Mouse (Mus musculus): ENCODE measurements at regions not wholly inside any gene's neighbourhood (a gene's known extent, or its start where the extent isn't known, plus 50 kb on each side); places are given as distances from the start of the nearest gene placed in this dataset.
A peak's percentile ranks its signal among the peaks of the same experiment; 100 is the strongest.

DNA sequence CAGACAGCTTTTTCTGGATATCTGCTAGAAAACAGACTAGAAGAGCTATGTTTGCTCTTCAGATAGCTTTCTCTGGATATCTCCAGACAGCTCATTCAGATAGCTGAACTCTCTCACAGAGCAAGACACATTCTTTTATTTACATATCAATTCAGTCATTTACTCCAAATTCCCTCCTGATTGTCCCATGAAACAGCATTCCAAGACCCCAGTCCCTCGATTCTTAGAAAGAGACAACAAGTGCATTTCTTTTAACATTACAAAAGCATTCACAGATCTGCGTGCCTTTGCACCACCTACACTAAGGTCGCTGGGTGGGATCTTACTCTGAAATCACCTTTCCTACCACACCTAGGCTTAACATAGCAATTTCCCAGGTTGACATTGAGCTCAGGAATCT lies 1039.5 kb upstream of the Ddx18 start:
- no peak for DNase-seq

- DNase-seq: no peak
These were observed 1008.2 kb upstream of the Ddx18 start for GRCm38 (mm10) chr1:122575954-122576353.

- no peak for DNase-seq
These were observed 983.8 kb upstream of the Ddx18 start for GRCm38 (mm10) chr1:122551596-122551995.

GRCm38 (mm10) chr1:122509580-122509979 lies 941.8 kb upstream of the Ddx18 start:
- DNase-seq: no peak

GRCm38 (mm10) chr1:122501707-122502106 lies 933.9 kb upstream of the Ddx18 start:
- no peak for DNase-seq

- DNase-seq: no peak
These were observed 910.2 kb upstream of the Ddx18 start for GRCm38 (mm10) chr1:122478003-122478402.

DNA sequence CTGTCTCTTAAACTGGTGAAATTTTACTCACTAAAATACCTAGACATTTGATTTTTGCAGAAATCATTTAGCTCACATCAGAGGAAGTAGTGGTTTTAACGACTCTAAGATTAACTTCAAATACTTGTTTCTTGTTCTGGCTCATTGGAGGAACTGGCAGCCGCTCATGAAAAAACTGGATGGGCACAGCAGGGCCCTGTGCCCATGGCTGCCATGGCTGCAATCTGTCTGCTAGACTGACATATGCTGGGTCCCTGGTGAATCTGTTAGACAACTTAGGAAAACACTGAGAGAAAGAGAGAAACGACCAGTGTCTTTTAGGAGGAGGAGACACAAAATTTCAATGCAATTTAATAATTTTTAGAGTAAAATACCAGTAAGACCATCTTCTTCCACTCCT lies 896.1 kb upstream of the Ddx18 start:
- no peak for DNase-seq

DNA sequence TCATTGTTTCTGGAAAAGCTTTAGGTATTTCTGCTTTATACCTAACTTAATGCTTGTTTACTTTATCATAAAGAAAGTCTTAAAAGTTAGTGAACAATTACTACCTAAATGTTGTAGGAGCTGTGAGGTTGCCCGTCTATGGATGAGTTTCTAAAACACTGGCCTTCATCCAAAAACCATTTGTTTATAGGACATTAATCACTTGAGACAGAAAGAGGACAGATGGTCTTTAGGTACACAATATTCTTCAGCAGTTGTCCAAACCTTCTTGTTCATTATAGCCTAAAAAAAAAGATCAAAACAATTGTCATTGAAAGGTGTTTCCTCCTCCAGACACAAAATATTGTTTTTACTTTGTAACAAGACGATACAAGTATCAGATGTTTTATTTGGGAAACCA lies 891.3 kb upstream of the Ddx18 start:
- DNase-seq: no peak

- no peak for DNase-seq
These were observed 887.1 kb upstream of the Ddx18 start for GRCm38 (mm10) chr1:122454881-122455280.

GRCm38 (mm10) chr1:122453617-122454016 lies 885.8 kb upstream of the Ddx18 start:
- no peak for DNase-seq

DNA sequence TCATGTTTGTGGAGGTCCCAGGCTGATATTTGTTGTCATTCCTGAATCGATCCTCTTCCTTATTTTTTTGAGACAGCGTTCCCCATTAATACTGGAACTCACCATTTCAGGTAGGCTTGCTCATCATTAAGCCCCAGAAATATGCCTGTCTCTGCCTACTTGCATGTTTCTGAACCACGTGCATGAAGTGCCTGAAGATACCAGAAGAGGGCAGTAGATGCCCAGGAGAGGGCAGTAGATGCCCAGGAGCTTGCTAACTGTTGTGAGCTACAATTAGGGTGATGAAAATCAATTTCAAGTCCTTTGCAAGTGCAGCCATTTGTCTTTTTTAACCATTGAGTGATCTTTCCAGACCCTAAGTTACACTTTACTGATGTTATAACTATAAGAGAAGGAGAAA lies 871.6 kb upstream of the Ddx18 start:
- DNase-seq: no peak

DNA sequence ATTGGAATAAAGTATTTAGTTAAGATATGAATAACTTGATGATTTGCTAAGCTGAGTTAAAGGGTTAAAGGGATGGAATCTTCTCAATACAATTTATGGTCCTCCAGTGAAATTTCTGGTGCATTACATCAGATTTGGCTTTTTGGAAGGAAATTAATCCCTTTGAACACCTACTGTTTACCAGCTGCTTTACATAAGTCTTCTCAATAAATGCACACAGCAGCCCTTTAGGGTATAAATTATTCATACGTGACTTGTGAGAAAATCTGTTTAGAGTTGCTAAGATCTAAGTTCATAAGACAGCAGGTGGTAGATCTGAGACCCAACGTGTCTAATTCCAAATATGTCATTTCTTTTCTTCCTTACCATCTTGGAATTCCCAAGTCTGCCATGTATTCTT lies 855.7 kb upstream of the Ddx18 start:
- DNase-seq: no peak

- DNase-seq: no peak
These were observed 828.6 kb upstream of the Ddx18 start for GRCm38 (mm10) chr1:122396342-122396741.

DNA sequence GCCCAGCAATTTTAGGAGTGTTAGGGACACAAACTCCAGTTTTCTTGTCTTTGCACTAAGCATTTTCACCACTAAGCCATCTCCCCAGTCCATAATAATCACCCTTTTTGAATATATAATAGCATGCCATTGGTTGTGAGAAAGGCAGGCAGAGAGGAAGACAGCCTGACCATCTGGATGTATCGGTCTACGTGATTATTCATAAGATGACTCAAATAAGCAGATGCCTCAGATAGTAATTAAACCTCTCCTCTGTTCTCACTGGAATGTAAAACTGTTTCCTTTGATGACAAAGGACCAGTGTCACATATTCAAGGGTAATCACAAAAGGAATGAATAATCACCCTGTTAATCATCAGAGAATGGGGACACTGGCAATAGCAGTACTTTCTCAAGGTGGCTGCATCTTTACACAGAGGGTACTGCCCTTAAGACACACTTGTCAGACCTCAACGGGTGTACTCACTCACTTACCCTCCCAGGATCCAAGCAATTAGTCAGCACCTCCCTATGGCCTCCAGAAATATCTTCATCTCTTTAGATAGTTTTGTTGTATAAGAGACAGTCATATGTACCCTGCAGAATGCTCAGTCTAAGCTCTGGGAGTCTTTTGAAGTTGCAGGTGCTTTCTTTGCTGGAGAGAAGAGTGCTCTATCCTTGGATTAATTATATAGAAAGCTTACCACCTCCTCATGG lies 826.0 kb upstream of the Ddx18 start:
- no peak for DNase-seq

DNA sequence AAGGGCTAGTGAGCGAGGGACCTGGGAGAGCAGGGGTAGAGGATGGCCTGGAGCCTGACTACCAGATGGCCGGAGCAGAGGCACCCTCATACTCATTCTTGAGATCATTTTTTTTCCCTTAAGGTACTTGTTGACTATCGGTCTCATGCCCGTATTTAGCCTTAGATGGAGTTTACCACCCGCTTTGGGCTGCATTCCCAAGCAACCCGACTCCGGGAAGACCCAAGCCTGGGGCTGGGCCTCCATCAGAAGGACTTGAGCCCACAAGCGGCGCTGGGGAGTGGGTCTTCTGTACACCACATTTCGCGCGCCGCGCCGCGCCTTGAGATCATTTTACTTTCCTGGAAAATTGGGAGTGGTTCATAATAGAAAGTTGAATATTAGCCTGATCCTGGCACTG lies 789.2 kb upstream of the Ddx18 start:
- peak; percentile 81 to 85 for DNase-seq

DNA sequence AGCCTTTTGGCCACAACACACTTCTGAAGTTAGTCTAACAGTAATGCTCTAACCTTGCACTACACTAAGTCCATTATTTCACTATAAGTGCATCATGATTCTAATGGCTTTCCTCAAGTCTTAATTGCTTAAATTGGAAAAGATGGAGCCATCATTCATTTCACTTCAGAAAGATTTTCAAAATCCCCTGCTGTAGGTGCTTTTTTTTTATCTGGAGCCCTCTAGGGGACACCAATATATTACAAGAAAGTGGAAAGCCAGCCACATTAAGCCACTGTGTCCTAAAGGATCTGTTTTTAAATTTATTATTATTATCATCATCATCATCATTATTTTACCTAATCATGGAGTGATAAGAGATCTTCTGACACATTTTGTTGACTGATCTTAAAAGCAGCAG lies 783.7 kb upstream of the Ddx18 start:
- no peak for DNase-seq

- no peak for DNase-seq
These were observed 765.5 kb upstream of the Ddx18 start for GRCm38 (mm10) chr1:122333267-122333666.

DNA sequence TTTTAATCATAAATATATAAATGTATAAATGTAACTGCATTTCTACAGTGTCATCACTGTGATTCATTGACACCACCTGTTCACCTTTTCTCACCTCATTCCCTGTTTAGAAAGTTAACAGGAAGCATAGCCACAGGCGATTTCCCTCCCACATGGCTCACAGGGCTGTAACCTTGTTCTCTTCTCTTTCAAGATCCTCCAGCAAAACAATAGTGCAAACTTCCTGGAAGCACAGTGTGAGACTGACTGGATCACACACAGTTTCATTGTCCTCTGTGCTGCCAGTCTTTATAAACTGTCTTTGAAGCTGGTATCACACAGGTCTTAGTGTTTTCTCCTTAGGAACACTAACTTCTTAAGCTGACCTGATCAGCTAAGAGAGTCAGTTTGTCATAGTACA lies 760.5 kb upstream of the Ddx18 start:
- no peak for DNase-seq
